Mouse (Mus musculus): Measurements from ENCODE around the gene Slc9a8.

Gene Slc9a8

GRCm38 (mm10) chr2:167483827-167484410 lies 62.4 kb downstream of the Slc9a8 start:
- no peak for DNase-seq (ENCODE audit: low spot score)

GRCm38 (mm10) chr2:167484932-167485331 lies 63.4 kb downstream of the Slc9a8 start:
- no peak for DNase-seq (ENCODE audit: low spot score)

- peak; percentile 36 for DNase-seq (ENCODE audit: low spot score)
Observed at GRCm38 (mm10) chr2:167485501-167486377, 64.2 kb downstream of the Slc9a8 start.

GRCm38 (mm10) chr2:167486573-167486972 lies 65.1 kb downstream of the Slc9a8 start:
- DNase-seq (ENCODE audit: low spot score): no peak

- no peak for DNase-seq (ENCODE audit: low spot score)
Observed at GRCm38 (mm10) chr2:167487551-167487950, 66.0 kb downstream of the Slc9a8 start.

GRCm38 (mm10) chr2:167487994-167488393 lies 66.5 kb downstream of the Slc9a8 start:
- DNase-seq (ENCODE audit: low spot score): no peak

GRCm38 (mm10) chr2:167490813-167491525 lies 69.5 kb downstream of the Slc9a8 start:
- no peak for DNase-seq (ENCODE audit: low spot score)

- DNase-seq (ENCODE audit: low spot score): peak; percentile 41
Observed at GRCm38 (mm10) chr2:167491757-167492708, 70.5 kb downstream of the Slc9a8 start, which contains the start of gene Rnf114. TSS of gene Rnf114 (plus strand) at chr2:167492645.

- peak; percentile 92 for DNase-seq (ENCODE audit: low spot score)
Observed at GRCm38 (mm10) chr2:167492713-167493636, 71.5 kb downstream of the Slc9a8 start, which contains the start of gene Spata2. TSS of gene Spata2 (minus strand) at chr2:167492887.

GRCm38 (mm10) chr2:167496437-167496836 lies 74.9 kb downstream of the Slc9a8 start:
- DNase-seq (ENCODE audit: low spot score): no peak

- peak; percentile 55 for DNase-seq (ENCODE audit: low spot score)
Observed at GRCm38 (mm10) chr2:167497272-167497671, 75.8 kb downstream of the Slc9a8 start.

- DNase-seq (ENCODE audit: low spot score): no peak
Observed at GRCm38 (mm10) chr2:167502554-167503252, 81.2 kb downstream of the Slc9a8 start.

- DNase-seq (ENCODE audit: low spot score): peak; percentile 90
Observed at GRCm38 (mm10) chr2:167503253-167503895, 81.9 kb downstream of the Slc9a8 start.

- peak; percentile 57 for DNase-seq (ENCODE audit: low spot score)
Observed at GRCm38 (mm10) chr2:167503896-167504349, 82.4 kb downstream of the Slc9a8 start.

GRCm38 (mm10) chr2:167505127-167505526 lies 83.6 kb downstream of the Slc9a8 start:
- DNase-seq (ENCODE audit: low spot score): no peak

GRCm38 (mm10) chr2:167506546-167507260 lies 85.2 kb downstream of the Slc9a8 start:
- DNase-seq (ENCODE audit: low spot score): no peak

GRCm38 (mm10) chr2:167507719-167508385 lies 86.3 kb downstream of the Slc9a8 start:
- DNase-seq (ENCODE audit: low spot score): no peak

- no peak for DNase-seq (ENCODE audit: low spot score)
Observed at GRCm38 (mm10) chr2:167508569-167508968, 87.1 kb downstream of the Slc9a8 start.

All from urinary bladder, postnatal 14 days (tissue).